Mouse (Mus musculus) spleen, adult 2 months (tissue): ENCODE data around the gene Ulk4.

Experiments used
- CTCF ChIP-seq: fragments of 200-500 bp; IDR thresholded peaks from 2 replicates; pipeline ENCODE4 v1.5.1; 2011; ENCODE audit warnings: mild to moderate bottlenecking, inconsistent platforms; ENCODE audit not compliant: insufficient read depth, insufficient read length, insufficient replicate concordance; ENCODE audit errors: extremely low read depth
- POLR2A ChIP-seq: fragments of 200-500 bp; IDR thresholded peaks from 2 replicates; pipeline ENCODE4 v1.6.1; 2011; ENCODE audit warnings: low read depth, low read length, inconsistent platforms

GRCm38 (mm10) chr9:121185796-121186195, 91.2 kb downstream of the Ulk4 start:
- TF ChIP-seq CTCF (no peak), POLR2A (no peak)
